Mouse (Mus musculus) kidney, postnatal 36 days (tissue): ENCODE results near the gene Slc22a26.
A peak's percentile ranks its signal among the peaks of the same experiment; 100 is the strongest.
"Not testable (repeated sequence)": the region's sequence is repeated elsewhere in the genome, so short reads cannot be mapped to it uniquely, and the experiment has no call there.

Source experiments
- DNase-seq, 2 experiments: peaks; one replicate each; pipeline ENCODE4 v3.0.0; 2021 to 2022; ENCODE audit warnings: mixed read lengths in 2 of 2

Gene Slc22a26

DNA sequence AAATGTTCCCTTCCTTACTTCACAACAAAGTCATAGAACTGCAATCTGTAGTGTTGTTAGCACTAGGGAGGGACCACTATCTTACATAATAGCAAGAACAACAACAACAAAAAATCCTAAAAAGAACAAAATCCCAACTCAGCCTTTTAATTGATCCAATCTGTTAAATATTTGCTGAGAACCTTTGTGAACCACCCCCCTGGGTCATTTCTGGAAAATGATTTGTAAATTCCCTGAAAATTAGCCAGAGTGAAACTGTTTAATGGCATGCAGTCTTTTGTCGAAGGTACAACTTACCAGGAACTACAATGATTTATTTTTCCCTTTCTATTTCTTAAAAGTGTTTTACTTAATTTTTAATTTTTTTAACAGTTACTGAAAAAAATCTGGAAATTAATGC lies at the start of gene Slc22a26:
Gene Slc22a26, minus strand, starts transcription at position 97 of the 400 bp plus-strand sequence.
- DNase-seq = no peak

DNA sequence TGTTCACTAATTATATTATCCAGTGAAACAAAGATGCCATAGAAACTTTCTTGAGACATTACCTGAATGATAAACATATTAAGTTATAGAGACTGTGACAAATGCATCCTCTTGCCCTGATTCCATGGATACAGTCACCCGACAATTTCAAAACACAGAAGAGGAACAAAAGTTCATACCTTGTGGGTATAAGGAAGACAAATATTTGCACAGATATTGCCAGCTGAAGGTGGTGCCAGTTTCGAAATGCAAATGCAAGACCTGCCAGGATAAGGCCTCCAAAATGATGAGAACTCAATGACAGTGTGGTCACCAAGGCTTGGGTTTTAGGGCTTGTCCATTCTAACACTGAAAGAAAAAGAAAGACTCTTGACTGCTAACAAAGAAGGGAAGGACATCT lies 27.4 kb upstream of the Slc22a26 start:
- no peak for DNase-seq

DNA sequence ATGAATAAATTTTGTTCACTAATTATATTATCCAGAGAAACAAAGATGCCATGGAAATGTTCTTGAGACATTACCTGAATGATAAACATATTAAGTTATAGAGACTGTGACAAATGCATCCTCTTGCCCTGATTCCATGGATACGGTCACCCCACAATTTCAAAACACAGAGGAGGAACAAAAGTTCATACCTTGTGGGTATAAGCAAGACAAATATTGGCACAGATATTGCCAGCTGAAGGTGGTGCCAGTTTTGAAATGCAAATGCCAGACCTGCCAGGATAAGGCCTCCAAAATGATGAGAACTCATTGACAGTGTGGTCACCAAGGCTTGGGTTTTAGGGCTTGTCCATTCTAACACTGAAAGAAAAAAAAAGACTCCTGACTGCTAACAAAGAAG lies 11.9 kb downstream of the Slc22a26 start:
- no peak for DNase-seq

DNA sequence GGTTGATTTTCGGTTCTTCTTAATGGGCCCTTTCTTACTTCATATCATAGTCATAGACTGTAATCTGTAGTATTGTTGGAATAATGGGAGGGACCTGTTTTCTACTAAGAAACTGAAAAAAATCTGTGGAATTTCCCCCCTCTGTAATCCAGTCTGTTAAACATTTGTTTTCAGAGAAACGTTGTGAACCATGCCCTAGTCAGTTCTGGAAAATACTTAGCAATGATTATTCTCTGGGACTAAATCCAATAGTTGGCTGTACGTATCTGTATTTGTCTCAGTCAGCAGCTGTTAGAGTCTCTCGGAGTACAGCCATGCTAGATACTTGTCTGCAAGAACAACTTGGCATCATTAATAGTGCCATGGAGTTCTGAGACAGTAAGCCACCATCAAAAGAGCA lies 27.2 kb downstream of the Slc22a26 start:
- DNase-seq = peak in 1 of 2 experiments; percentile 65

DNA sequence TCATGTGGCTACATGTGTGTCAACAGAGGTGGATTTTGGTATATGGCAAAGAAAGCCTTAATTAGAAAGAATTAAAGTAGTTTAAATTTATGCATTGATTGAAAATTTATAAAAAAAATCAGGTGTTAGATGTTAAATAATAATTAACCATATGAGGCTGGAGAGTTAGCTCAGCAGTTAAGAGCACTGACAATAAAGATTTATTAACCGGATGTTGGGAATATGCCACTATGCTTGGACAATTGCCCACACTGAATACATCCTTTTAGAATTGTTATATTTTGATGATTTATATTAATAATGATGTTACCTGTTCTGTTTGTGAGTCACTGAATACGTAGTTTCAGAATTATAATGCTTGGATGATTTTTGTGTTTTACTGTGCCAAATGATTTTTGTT lies 36.3 kb downstream of the Slc22a26 start:
- DNase-seq = no peak

DNA sequence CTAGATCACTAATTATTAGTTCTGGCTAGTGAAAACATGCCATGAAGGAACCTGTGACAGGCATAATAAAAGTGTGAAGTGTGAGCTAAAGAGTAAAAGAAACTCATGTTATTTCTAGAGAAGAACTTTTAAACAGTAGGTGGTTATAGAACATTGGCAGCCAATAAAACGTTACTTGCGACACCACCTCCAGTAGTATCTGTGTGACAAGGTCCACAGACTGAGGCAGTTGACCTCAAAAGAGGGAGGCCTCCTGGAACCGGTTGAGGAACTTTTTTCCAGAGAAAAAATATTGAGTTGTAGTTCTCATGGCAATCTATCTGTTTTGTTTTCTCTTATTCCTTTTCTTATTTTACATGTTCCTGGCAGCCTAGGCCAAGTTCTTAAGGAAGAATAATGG lies 36.9 kb downstream of the Slc22a26 start:
- peak; percentile 29 to 30 for DNase-seq

DNA sequence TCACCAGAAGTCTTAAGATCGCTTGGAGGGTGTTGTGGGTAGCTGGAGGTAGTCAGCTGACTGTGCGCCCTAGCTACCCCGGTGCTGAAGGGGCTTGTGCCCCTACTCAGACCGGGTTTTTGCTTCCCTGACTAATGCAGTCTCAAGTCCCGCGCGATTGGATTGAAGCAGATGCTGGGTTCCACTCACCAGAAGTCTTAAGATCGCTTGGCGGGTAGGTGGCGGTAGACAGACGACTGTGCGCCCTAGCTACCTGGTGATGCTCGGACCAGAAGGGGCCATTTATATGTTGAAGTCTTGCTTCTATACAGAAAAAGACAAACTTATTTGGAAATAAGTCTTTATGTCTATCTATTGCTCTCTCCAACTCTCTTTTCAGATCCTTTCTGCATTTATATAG lies 49.1 kb downstream of the Slc22a26 start:
- DNase-seq = not testable (repeated sequence)
